Mouse (Mus musculus) spleen, postnatal 14 days (tissue): ENCODE results near the gene Wee1.
"Not testable (repeated sequence)": the region's sequence is repeated elsewhere in the genome, so short reads cannot be mapped to it uniquely, and the experiment has no call there.

Experiments used
- DNase-seq, 2 experiments: peaks; one replicate each; pipeline ENCODE4 v3.0.0; 2021 to 2022; ENCODE audit warnings: low spot score in 2 of 2

Gene Wee1

DNA sequence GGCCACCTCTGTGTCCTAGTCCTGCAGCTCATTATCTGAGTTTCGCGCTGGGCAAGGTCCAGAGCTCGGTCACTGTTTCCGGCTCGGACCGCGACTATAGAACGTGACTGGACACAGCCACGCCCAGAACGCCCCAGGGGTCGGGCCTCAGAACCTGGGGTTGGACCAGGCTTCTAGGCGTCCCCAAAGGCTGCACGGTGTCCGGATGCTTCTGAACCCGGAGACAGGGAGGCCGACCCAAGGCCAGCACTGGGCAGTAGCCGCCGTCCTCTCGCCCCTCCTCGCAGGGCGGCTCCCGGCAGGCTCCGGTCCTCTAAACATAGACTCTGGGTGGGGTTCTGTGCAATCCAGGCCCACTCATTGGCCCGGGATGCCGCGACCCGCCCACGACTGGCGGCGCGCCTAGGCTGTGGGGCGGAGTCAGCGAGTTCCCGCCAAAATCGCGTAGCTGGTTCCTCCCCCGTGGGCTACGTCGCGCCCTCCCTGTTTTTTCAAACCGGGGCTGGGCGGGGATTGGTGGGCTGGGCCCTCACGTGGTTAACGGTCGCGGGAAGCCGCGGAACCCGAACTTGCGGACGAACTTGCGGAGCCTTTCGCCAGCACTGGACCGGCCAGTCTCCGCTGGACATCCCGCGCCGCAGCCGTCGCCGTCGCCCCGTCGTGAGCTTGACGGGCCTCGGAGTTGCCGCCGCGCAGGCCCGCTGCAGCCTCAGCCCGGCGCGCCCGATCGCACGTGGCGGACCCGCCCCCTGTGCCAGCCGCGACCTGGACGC lies at the start of gene Wee1:
Wee1 (plus strand) TSS at position 531 of the 773 bp plus-strand sequence.
- DNase-seq = peak; percentile 96 to 98

DNA sequence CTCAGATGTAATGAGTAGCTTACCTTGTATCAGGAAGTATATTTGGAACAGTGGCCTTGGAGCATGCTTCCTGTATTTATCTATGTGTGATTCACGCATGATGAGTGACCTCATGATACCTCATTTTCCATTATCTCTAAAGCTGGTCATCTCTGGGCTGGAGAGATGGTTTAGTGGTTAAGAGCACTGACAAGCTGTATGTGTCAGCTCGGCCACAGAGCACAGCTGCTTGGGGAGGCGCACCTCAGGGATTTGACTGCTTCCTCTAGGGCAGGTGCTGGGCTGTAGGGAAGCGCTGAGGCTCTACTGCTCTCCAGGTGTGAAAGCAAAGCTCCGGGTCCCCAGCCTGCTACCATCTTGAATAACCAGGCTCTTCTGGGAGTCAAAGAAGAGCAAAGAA lies 43.7 kb upstream of the Wee1 start:
- DNase-seq = no peak

DNA sequence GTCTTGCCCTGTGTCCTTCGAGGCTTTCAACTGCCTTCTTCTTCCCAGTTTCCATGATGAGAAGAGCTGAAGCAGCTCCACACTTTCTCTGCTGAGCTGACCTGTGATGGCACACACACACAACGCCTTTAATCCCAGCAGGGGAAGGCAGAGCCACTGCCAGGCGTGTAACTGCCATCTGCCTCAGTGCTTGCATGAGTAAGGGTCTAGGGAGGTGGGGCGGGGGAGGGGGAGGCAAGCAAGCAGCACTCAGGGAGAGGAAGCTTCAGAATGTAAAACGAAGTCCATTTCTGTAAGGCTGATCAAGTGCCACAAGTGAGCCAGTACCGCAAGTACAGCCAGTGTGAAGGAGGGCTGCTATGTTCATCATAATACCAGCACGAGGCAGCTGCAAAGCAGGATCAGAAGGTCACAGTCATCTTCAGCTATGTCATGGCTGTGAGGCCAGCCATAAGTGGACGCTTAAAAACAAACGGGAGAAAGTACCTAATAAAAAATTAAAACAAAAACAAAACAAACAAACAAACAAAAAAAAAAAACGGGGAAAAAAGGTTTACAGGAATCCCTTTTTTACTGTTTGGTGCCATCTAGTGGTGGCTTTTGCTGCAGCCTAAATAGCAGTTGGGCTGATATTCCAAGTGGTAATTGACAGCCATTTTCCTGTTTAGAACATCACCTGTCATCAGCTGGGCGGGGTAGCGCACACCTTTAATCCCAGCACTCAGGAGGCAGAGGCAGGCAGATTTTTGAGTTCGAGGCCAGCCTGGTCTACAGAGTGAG lies 38.3 kb upstream of the Wee1 start:
- peak; percentile 11 to 39 for DNase-seq

DNA sequence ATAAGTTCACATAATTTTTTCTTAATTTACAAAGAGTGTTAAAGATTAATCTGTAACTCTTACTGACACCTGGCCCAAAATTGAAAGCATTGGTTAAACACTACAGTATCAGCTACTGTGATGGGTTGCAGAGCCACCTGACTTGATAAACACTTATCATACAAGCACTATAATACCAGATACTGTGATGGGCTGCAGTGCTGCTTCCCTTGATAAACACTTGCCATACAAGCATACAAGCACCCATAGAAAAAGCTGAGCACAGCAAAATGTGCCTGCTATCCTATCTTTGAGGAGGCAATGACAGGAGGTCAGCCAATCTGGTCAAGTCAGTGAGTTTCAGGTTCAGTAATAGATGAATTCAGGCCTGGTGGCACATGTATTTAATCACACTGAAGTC lies 36.6 kb upstream of the Wee1 start:
- DNase-seq = no peak

DNA sequence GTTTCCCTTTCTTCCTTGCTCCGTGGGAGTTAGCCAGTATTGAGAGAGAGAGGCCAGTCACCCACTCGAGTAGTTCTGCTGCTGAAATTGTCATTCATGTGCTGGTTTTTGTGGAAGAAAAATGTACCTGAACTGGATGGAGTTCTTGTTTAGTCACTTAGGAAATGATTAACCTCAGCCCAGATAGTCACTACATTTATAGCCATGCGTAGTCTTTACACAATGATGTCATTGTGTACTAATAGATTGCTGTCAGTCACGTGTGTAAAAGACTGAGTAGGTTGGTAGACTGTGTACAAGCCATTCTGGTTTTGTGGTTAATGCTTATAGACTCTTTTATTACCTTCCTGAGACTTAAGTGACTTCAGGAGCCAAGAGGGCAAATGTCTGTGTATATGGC lies 33.9 kb upstream of the Wee1 start:
- no peak for DNase-seq

DNA sequence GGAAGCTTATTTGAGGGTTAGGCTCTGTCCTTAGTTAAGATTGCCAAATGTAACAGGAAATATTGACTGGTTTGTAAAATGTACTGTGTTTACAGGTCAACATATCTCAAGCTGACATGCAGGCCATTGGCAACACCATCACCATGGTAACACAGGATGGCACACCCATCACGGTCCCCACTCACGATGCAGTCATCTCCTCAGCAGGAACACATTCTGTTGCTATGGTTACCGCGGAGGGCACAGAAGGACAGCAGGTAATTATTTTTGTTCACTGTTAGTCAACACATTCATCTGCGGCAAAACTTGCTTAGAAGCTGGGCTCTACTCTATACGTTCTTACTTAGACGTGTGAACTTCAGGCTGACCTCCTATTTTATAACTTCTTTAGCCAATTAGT lies 30.2 kb upstream of the Wee1 start:
- DNase-seq = no peak

DNA sequence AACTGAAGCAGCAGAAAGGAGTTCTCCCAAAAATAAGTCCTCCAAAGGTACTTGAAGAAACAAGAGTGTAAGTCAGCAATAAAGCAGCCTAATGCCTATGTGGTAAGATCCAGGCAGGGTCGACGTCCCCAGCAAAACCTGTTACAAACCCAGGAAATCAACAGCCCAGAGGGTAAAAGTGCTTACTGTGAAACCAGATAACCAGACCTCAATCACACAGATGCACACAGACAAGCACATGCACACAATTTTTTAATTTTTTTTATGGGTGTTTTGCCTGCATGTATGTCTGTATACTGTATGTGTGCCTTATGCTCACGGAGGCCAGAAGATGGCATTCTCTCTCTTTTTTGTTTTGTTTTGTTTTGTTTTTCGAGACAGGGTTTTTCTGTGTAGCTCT lies 25.5 kb upstream of the Wee1 start:
- no peak for DNase-seq

DNA sequence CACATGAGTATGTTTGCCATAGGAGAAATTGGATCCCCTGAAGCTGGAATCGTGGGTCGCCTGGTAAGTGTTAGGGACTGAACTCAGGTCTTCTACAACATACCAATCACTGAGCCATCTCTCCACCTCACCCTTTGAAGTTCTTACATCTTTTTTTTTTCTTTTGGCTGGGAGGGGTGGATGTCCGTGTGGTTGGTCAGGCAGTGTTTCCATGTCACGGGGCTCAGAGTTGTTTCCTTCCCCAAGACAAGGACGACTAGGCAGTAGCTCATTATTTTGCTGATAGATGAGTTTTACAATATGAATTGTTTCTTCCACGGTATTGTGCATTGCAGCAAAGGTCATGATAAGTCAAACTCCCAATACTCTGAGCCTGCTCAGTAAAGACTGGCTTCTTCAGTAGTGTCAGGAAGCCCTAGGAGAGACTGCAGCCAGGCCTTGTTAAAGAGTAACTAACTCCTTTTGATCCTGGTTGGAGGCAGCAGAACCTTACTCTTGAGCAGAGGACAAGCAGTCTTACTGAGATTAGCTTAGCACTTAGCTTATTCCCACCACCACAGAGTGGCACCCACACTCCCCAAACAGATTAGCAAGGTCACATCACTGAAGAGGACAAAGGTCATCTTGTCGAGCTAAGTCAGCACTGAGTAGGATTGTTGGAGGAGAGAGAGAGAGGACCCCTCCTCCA lies 24.6 kb upstream of the Wee1 start:
- no peak for DNase-seq

DNA sequence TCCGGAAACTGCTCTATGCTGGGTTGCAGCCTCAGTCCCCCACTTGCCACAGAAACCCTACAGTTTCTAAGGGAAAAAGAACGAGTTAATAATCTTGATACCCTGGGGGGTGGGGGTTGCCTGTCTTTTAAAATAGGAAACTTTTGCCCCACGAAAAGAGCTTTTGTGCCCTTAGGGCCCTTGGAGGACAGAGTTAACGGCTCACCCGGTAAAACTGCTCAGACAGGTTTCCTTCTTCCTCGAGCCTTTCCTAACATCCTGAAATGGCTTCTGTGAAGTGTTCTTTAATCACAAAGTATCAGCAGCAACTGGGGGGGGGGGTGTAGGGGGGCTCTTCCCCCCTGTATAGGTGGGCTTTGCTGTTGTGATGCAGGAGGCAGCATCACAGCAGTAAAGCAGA lies 21.0 kb upstream of the Wee1 start:
- no peak for DNase-seq

DNA sequence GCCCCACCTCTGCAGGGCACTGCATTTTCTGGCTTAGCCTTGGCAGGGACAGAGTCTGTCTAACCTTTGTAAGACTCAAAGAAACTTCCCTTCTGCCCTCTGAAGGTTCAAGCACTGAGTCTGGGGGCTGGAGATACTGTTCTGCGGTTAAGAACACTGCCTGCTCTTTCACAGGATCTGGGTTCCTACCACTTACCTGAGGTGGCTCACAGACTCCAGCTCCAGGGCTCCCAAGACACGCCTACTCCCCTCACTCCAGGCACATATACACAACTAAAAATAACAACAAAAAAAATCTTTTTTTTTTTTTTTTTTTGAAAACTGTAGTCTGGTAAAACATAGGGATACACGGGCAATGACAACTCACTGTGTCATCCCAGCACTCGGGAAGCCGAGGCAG lies 20.6 kb upstream of the Wee1 start:
- no peak for DNase-seq

DNA sequence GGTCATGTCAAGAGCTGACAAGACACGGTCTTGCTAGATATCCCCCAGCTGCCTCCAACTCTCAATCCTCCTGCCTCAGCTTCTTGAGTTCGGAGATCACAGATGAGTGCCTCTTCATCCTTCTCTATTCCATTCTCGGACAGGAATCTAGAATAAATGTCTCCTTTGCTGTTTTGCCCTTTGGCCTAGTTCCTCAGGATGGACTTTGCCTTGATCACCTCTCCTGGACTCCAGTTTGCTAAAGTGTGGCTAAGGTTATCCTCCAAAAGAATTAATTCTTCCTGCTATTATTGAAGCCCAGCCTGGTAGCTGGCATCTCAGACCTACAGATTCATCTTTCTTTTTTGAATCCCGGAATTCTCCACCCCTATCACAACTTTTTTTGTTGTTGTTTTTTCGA lies 16.8 kb upstream of the Wee1 start:
- no peak for DNase-seq

DNA sequence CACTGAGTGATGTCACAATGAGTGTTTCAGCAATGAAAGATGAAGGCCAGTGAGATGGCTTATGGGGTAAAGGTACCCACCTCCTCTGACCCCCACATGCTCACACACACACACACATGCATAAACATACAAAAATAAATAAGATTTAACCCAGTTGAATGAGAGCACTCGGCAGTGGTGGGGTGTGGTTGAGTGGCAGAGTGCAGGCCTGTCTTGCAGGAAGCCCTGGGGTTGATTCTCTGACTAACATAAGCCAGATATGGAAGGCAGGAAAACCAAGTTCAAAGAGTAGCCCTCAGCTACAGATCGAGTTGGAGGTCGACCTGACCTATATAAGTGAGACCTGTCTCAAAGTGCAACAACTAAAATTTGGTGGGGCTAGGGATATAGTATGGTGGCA lies 15.2 kb upstream of the Wee1 start:
- no peak for DNase-seq

DNA sequence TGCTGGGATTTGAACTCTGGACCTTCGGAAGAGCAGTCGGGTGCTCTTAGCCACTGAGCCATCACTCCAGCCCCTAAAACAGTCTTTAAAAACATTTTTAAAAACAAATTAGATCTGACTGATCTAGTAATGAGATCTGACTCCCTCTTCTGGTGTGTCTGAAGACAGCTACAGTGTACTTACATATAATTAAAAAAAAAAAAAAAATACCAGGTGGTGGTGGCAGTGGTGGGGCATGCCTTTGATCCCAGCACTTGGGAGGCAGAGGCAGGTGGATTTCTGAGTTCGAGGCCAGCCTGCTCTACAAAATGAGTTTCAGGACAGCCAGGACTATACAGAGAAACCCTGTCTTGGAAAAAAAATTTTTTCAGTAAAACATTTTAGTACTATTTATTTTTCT lies 13.3 kb upstream of the Wee1 start:
- not testable (repeated sequence) for DNase-seq

DNA sequence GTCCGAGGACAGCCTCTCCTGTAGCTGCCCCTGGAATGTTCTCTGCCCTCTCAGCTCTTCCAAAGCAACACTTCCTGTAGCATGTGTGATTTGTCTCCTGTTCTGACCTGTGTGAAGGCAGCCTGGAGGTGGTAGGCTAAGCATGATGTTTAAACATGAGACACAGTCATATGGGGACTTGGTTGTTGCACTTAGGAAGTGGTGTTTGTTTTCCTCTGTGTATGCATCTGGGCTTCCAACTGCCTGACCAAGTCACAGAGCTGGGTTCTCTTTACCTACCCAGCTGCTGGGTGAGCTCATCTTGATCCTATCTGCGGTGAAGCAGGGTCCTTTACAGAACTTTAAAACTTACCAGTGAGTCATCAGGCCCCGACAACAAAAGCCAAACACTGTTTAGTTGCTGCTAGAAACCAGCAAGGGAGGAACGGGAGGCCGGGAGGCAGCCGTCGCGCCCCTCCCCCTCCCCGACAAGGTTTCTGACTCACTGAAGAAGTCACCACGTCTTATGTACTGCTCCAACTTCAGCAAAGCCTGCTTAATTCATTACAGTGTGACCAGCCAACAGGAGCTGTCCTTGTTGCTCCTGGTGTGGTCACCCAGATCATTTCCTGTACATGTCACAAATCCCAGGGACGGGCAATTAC lies 12.8 kb upstream of the Wee1 start:
- peak in 1 of 2 experiments; percentile 13 for DNase-seq

DNA sequence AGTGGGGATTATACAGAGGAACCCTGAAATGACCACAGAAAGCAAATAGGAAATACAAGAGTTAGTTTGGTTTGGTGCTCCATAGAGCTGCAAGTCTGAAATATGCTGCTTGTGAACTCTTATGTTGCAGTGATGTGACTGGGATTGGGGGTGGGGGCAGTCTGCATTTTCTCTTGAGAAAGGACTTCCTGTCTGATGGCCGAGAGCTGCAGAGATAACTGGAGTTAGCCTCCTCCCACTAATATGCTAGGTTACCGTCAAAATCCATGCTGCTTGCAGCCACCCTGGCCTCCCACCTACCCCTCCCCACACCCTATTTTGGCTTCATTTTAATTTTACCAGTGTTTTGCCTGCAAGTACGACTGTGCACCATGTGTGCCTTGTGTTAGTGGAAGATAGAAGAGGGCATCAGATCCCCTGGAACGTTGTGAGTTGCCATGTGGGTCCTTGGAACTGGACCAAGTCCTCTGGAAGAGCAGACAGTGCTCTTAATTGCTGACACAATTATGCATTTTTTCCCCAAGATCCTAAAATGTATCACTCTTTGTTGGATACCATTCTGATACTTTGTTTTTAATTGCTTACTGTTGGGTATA lies 11.7 kb upstream of the Wee1 start:
- DNase-seq = no peak

DNA sequence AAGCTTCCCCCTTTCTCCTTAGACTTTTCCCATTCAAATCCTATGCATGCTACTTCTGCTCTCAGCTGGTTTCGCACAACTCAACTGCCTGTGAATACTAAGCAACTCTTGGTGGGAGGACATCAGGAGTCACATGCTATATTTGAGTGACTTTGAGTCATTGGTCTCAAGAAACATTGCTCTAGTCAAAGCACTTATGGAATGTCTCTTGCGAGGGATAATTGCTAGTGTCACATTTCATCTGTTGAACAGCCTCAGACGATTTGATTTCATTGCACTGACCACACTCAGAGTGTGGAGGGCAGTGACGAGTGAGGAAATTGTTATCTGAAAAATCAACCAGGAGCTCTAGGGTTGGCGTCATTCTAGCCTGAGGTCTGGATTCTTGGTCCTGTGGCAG lies 7.1 kb upstream of the Wee1 start:
- no peak for DNase-seq

DNA sequence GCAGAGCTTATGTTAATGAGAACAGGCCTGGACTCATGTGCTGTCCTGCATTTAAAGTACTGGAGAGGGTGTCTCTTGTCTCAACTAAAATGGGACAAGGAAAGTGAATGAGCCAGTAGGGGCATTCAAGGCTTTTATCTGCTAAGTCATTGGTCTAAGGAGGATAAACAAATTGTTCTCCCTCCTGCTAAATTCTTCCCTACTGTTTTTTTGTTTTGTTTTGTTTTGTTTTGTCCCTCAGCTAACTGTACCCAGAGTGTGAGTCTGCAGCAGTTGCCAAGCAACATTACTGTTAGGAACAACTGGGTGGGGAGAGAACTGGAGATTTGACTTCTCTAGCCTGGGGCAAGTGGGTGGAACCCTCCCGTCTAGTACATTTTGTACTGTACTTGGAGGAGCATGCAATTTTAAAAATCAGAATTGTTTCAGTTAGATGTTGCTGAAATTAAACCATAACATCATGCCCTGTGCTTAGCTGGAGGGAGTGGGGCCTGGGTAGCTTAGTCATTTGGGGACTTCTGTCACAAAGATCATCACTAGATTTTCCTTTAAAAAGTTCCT lies 5.0 kb upstream of the Wee1 start:
- DNase-seq = no peak

DNA sequence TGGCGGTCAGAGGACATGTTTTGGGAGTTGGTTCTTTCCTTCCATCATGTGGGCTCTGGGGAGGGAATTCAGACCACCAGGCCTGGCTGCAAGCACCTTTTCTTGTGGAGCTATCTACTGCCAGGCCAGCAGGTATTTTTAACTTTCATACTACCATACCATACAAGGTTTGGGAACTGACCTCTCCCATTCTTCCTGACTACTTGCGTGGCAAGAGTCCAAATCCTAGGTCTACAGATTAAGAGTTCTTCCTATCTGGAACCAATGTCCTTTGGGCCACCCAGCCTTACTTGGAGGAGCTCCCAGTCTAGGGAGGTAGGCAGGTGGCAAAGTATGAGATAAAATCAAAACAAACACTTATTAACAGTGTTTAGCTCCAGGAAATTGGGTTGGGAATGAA lies 3.4 kb upstream of the Wee1 start:
- no peak for DNase-seq

DNA sequence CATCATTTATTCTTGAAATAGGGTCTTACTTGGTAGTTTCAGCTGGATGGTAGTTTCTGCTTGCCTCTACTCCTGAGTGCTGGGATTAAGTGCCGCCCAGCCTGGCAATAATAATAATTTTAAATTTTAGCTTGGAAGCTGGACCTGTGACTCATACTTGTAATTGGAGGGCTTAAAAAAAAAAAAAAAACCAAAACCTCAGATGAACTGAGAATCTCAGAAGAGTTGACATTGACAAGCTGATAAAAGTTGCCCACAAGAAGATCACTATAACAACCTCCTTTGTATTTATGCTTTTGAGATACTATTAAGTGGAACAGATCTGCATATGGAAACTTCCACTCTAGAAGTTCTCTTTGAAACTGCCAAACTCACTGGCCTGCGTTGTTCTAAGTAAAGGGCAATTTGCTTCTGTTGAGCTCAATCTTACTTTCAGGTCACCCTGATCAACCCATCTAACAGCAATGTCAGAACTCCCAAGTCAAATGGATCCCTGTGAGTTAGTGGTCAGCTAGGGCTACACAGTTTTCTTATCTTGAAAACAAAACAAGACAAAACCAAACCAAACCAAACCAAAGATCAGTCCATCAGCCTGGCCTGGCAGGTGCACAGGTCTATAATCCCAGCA lies 1.6 kb upstream of the Wee1 start:
- no peak for DNase-seq

DNA sequence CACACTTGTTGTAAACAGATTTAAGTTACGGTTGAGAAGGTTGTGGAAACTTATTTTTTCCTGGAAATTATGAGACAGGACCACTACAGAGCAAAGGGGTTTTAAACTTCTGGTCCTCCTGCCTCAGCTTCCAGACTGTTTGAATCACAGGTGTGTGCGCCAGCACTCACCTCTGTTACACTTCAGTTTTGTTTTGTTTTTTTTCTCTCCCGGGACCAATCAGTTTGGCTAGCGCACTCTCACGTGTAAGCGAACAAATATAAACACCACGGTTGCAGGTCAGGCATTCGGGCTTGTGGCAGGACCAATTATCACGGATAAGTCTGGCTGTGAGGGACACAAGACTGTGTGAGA lies 707 bp upstream of the Wee1 start:
- no peak for DNase-seq

DNA sequence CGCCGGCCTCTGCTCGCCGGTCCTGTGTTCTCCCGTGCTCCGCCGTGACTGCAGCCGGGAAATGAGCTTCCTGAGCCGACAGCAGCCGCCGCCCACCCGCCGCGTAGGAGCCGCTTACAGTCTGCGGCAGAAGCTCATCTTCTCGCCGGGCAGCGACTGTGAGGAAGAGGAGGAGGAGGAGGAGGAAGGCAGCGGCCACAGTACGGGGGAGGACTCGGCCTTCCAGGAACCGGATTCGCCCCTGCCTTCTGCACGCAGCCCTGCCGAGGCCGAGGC lies 381 bp downstream of the Wee1 start:
- no peak for DNase-seq
